Mouse (Mus musculus) liver, postnatal 0 days (tissue): Measurements from ENCODE around the gene Mxd4.

Experiments
- CTCF ChIP-seq: sonication (generic); IDR thresholded peaks from 2 replicates; pipeline ENCODE4 v1.5.1; 2016; ENCODE audit warnings: antibody characterized with exemption, low read depth
- EP300 ChIP-seq: IDR thresholded peaks from 2 replicates; pipeline ENCODE4 v1.6.1; 2016; ENCODE audit warnings: antibody characterized with exemption, low read depth, mild to moderate bottlenecking

DNA sequence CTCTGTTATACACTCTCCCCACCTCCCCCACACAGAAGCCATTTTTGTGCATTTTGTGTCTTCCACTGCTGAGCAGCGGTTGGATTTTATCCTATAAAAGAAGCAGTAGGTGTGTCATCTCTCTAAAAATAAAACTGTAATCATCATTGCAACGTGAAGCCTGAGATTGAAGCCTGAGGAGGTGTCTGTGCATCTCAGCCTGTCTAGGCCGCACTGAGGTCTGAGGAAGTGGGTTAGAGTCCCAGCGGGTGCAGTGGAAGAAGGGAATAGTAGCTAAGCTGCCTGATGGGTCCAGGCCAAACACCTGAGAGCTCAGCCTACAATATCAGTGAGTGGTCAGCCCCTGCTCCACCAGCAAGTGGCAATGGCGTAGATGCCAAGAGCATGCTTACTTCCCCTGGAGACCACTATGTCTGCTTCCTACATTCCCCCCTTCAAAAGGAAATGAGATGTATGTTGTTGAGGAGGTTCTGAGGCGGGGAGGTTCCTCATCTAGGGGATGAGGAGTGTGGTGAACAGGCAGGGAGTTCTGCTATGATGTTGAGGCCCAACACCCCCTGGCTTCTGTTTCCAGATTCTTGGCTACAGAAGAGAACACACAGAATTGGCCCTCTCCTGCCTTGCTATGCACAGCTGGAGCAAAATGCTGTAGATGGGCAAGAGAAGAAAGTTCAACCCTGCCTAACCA is 7.6 kb upstream of the Mxd4 start:
- TF ChIP-seq CTCF (no peak), EP300 (no peak)
